11 mouse cellular contexts compared by ENCODE assay signal in genomic region chr14:33081370-33081860, GRCm38 (mm10).
DNase-seq lines count a peak whose midpoint lies in the region; ATAC-seq lines count a peak whose summit lies in the region.
"Had no signal": no experiment of that assay in that cellular context is flagged by ENCODE, and none has a peak within 500 bp of the region (broad histone marks: within the 10 kb centered on the region; RNA-seq: fewer than 3 reads in every experiment).

No protein-coding gene starts in this region.

- peak; percentile 72 for DNase-seq in hindbrain, embryonic 14.5 days (ENCODE audit: low spot score)
- DNase-seq in midbrain, embryonic 10.5 days (ENCODE audit: low spot score), result no peak
- DNase-seq in cerebellum, adult 8-10 months, result peak; percentile 48
- DNase-seq in kidney, postnatal 14 days, result peak; percentile 28
- no peak for DNase-seq in left cerebral cortex, postnatal 25 days (ENCODE audit: low spot score in 2 of 2)
- DNase-seq in yolk sac, embryonic 10.5 days (ENCODE audit: low spot score), result no peak
- DNase-seq: gastrocnemius, postnatal 10 days; liver, postnatal 0 days had no signal

- no peaks in the 10 kb centered on the region for H3K9me3 ChIP-seq in hindbrain, embryonic 14.5 days (ENCODE audit: control insufficient read depth, low read length)
- no peaks in the 10 kb centered on the region for H3K9me3 ChIP-seq in hindbrain, embryonic 12.5 days (replicated peaks)
- H3K9me3 ChIP-seq in midbrain, embryonic 15.5 days, result no peaks in the 10 kb centered on the region
- H3K9me3 ChIP-seq in midbrain, embryonic 10.5 days (replicated peaks), result no peaks in the 10 kb centered on the region
- H3K9me3 ChIP-seq: heart, embryonic 12.5 days had no signal

- H3K27ac ChIP-seq in hindbrain, embryonic 14.5 days, result no peak overlapping the region
- no peak overlapping the region for H3K27ac ChIP-seq in hindbrain, embryonic 12.5 days
- H3K27ac ChIP-seq in midbrain, embryonic 15.5 days, result no peak overlapping the region
- H3K27ac ChIP-seq in midbrain, embryonic 10.5 days (replicated peaks), result no peak overlapping the region

- no peak overlapping the region for H3K9ac ChIP-seq in hindbrain, embryonic 14.5 days
- H3K9ac ChIP-seq in hindbrain, embryonic 12.5 days, result no peak overlapping the region
- H3K9ac ChIP-seq in midbrain, embryonic 15.5 days, result no peak overlapping the region
- H3K9ac ChIP-seq: heart, embryonic 12.5 days; liver, postnatal 0 days had no signal

- H3K27me3 ChIP-seq in hindbrain, embryonic 14.5 days (ENCODE audit: control insufficient read depth, insufficient read depth, low read length), result no peaks in the 10 kb centered on the region
- H3K27me3 ChIP-seq in hindbrain, embryonic 12.5 days, result no peaks in the 10 kb centered on the region
- H3K27me3 ChIP-seq in midbrain, embryonic 15.5 days (replicated peaks), result no peaks in the 10 kb centered on the region
- no peaks in the 10 kb centered on the region for H3K27me3 ChIP-seq in midbrain, embryonic 10.5 days (ENCODE audit: low read depth, poor library complexity, severe bottlenecking)
- H3K27me3 ChIP-seq: heart, embryonic 12.5 days had no signal

- no peaks in the 10 kb centered on the region for H3K36me3 ChIP-seq in hindbrain, embryonic 14.5 days (replicated peaks; ENCODE audit: control insufficient read depth, insufficient read depth)
- H3K36me3 ChIP-seq in hindbrain, embryonic 12.5 days, result no peaks in the 10 kb centered on the region
- no peaks in the 10 kb centered on the region for H3K36me3 ChIP-seq in midbrain, embryonic 15.5 days (replicated peaks)
- H3K36me3 ChIP-seq in midbrain, embryonic 10.5 days, result no peaks in the 10 kb centered on the region
- H3K36me3 ChIP-seq: heart, embryonic 12.5 days had no signal

- H3K4me2 ChIP-seq in hindbrain, embryonic 14.5 days (replicated peaks), result no peak overlapping the region
- H3K4me2 ChIP-seq in hindbrain, embryonic 12.5 days (replicated peaks), result no peak overlapping the region
- H3K4me2 ChIP-seq in midbrain, embryonic 15.5 days, result no peak overlapping the region
- H3K4me2 ChIP-seq: heart, embryonic 12.5 days had no signal

- WGBS in hindbrain, embryonic 14.5 days, result 44% methylated on average over 6 of the region's 6 CpGs
- WGBS in hindbrain, embryonic 12.5 days, result 73% methylated on average over 6 of the region's 6 CpGs
- WGBS in midbrain, embryonic 15.5 days, result 57% methylated on average over 6 of the region's 6 CpGs
- 93% methylated on average over 6 of the region's 6 CpGs for WGBS in midbrain, embryonic 10.5 days

- ATAC-seq in hindbrain, embryonic 14.5 days (ENCODE audit: low FRiP score), result peak; percentile 55; the same call in 1 of the 2 replicates
- no peak for ATAC-seq in hindbrain, embryonic 12.5 days (ENCODE audit: low FRiP score)
- 0 out of 2 replicates have a peak, but pooled peaks have one; percentile 20 for ATAC-seq in midbrain, embryonic 15.5 days (replicated peaks)
- ATAC-seq: liver, postnatal 0 days had no signal

- 0 out of 2 replicates have a peak, but pooled peaks cover 3% of the 10 kb centered on the region for H3K4me1 ChIP-seq in hindbrain, embryonic 14.5 days (replicated peaks; ENCODE audit: control insufficient read depth, insufficient read depth, low read length)
- H3K4me1 ChIP-seq in hindbrain, embryonic 12.5 days, result no peaks in the 10 kb centered on the region
- H3K4me1 ChIP-seq in midbrain, embryonic 15.5 days, result peaks cover 5% of the 10 kb centered on the region; the same call in 1 of the 2 replicates
- no peaks in the 10 kb centered on the region for H3K4me1 ChIP-seq in midbrain, embryonic 10.5 days
- H3K4me1 ChIP-seq: heart, embryonic 12.5 days had no signal

- no peak overlapping the region for H3K4me3 ChIP-seq in hindbrain, embryonic 14.5 days (replicated peaks; ENCODE audit: low read length)
- no peak overlapping the region for H3K4me3 ChIP-seq in hindbrain, embryonic 12.5 days
- no peak overlapping the region for H3K4me3 ChIP-seq in midbrain, embryonic 15.5 days
- no peak overlapping the region for H3K4me3 ChIP-seq in midbrain, embryonic 10.5 days
- H3K4me3 ChIP-seq: heart, embryonic 12.5 days had no signal

- intact Hi-C loops in left cerebral cortex, postnatal 25 days (cut with DNase I), result no loop called here

Comparison
In these comparisons a context has a peak if more than half of its experiments do, and no peak if none do; other contexts are left out.
1. DNase-seq: peak in hindbrain, embryonic 14.5 days (single experiment), cerebellum, adult 8-10 months (single experiment) and kidney, postnatal 14 days (single experiment); none in midbrain, embryonic 10.5 days (single experiment), left cerebral cortex, postnatal 25 days (0 of 2) and yolk sac, embryonic 10.5 days (single experiment).